Mouse (Mus musculus): Measurements from ENCODE around the gene Scgn. TPM values are rescaled to one million over a fixed set of nuclear protein-coding genes. Genes with fewer than 3 reads are reported as not detected.

Scgn gene
- polyA plus RNA-seq (2014; fragmentation: Illumina TruSeq; extraction: RNeasy Lipid Tissue Mini Kit (QIAGEN cat#74804); ENCODE audit: low read depth, low replicate concordance), result 0.69 TPM

DNA sequence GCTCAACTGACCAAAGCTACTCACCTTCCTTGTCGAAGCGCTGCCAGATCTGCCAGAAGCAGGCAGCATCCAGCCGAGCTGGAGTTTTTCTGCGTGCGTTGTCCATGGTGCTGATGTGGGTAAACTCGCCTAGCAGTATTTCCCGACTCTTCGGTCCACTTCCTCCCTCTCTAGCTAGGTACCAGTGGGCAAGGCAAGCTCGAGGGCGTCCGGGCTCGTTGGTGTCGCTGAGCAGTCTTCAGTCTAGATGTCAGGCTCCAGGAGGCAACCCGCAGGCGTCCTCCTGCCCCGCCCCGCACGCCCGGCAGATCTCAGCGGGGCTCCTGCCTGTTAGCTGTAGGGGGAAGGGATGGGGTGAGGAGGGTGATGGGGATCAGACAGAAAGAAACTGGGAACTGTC, at the start of gene Scgn:
Gene Scgn (minus strand): TSS at position 287 of the 400 bp plus-strand sequence.

GRCm38 (mm10) chr13:23934211-23934520, 56.8 kb downstream of the Scgn start, which contains the start of gene Hist1h2aa:
Hist1h2aa (plus strand) TSS chr13:23934462.

GRCm38 (mm10) chr13:23933421-23934210, 57.4 kb downstream of the Scgn start, which contains the start of gene Hist1h2ba:
Hist1h2ba (minus strand) TSS chr13:23934156.

DNA sequence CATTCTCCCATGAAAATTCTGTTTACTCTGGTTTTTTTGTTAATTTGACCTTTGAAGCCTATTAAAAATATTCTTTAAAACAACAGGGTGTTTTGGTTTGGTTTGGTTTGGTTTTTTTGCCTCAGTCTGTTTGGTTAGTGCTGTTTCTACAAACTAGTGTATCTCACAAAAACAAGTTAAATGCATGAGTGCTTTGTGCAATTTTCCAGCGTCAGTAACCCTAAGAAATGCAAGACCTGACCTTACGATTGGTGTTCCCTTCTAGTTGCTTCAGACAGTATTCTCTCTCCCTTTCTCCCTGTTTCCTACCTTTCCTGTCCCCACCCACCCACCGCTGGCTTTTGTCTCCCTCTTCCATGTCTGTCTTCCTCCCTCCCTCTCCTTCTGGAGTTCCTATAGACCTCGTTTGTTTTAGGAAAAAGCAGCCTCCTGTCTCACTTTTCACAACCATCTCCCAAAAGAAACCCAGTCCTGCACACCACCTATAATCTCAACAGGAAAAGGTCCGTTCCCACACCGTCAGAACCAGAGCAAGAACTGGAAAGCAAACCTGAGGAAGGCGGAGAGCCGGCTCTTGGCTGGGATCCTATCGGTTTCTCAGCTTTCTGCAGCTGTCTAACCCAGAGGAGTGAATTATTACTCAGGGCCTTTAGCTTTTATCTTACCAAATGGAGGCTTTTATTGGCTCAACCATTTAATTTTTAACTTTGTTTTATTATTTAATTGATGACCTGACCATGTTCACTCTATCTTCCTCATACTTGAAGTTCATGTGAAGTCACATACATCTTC, 76.4 kb downstream of the Scgn start, which contains the start of gene Slc17a4:
Gene Slc17a4 (minus strand): TSS at position 634 of the 792 bp plus-strand sequence.

Other genes with a start within 250 kb of the Scgn start
- not detected for gene Hist1h3c, start 245.6 kb downstream of the Scgn start, polyA plus RNA-seq (2014; fragmentation: Illumina TruSeq; extraction: RNeasy Lipid Tissue Mini Kit (QIAGEN cat#74804); ENCODE audit: low read depth, low replicate concordance)
- not detected for gene Hist1h2bb, start 244.5 kb downstream of the Scgn start, polyA plus RNA-seq (2014; fragmentation: Illumina TruSeq; extraction: RNeasy Lipid Tissue Mini Kit (QIAGEN cat#74804); ENCODE audit: low read depth, low replicate concordance)
- gene Hist1h2ab, start 240.1 kb downstream of the Scgn start, polyA plus RNA-seq (2014; fragmentation: Illumina TruSeq; extraction: RNeasy Lipid Tissue Mini Kit (QIAGEN cat#74804); ENCODE audit: low read depth, low replicate concordance), result not detected
- gene Hist1h3b, start 238.9 kb downstream of the Scgn start, polyA plus RNA-seq (2014; fragmentation: Illumina TruSeq; extraction: RNeasy Lipid Tissue Mini Kit (QIAGEN cat#74804); ENCODE audit: low read depth, low replicate concordance), result not detected
- gene Hist1h4b, start 234.2 kb downstream of the Scgn start, polyA plus RNA-seq (2014; fragmentation: Illumina TruSeq; extraction: RNeasy Lipid Tissue Mini Kit (QIAGEN cat#74804); ENCODE audit: low read depth, low replicate concordance), result not detected
- 2.5 TPM for gene Hist1h4a, start 230.0 kb downstream of the Scgn start, polyA plus RNA-seq (2014; fragmentation: Illumina TruSeq; extraction: RNeasy Lipid Tissue Mini Kit (QIAGEN cat#74804); ENCODE audit: low read depth, low replicate concordance)
- gene Hist1h3a, start 228.8 kb downstream of the Scgn start, polyA plus RNA-seq (2014; fragmentation: Illumina TruSeq; extraction: RNeasy Lipid Tissue Mini Kit (QIAGEN cat#74804); ENCODE audit: low read depth, low replicate concordance), result not detected
- gene Hist1h1a, start 227.5 kb downstream of the Scgn start, polyA plus RNA-seq (2014; fragmentation: Illumina TruSeq; extraction: RNeasy Lipid Tissue Mini Kit (QIAGEN cat#74804); ENCODE audit: low read depth, low replicate concordance), result not detected
- 0.15 TPM for gene Trim38, start 221.3 kb downstream of the Scgn start, polyA plus RNA-seq (2014; fragmentation: Illumina TruSeq; extraction: RNeasy Lipid Tissue Mini Kit (QIAGEN cat#74804); ENCODE audit: low read depth, low replicate concordance)
- gene Slc17a2, start 184.2 kb downstream of the Scgn start, polyA plus RNA-seq (2014; fragmentation: Illumina TruSeq; extraction: RNeasy Lipid Tissue Mini Kit (QIAGEN cat#74804); ENCODE audit: low read depth, low replicate concordance), result not detected
- not detected for gene Slc17a3, start 151.8 kb downstream of the Scgn start, polyA plus RNA-seq (2014; fragmentation: Illumina TruSeq; extraction: RNeasy Lipid Tissue Mini Kit (QIAGEN cat#74804); ENCODE audit: low read depth, low replicate concordance)
- 0.35 TPM for gene Slc17a1, start 123.5 kb downstream of the Scgn start, polyA plus RNA-seq (2014; fragmentation: Illumina TruSeq; extraction: RNeasy Lipid Tissue Mini Kit (QIAGEN cat#74804); ENCODE audit: low read depth, low replicate concordance)
- gene Slc17a4, start 76.2 kb downstream of the Scgn start, polyA plus RNA-seq (2014; fragmentation: Illumina TruSeq; extraction: RNeasy Lipid Tissue Mini Kit (QIAGEN cat#74804); ENCODE audit: low read depth, low replicate concordance), result not detected
- not detected for gene Hist1h2ba, start 57.1 kb downstream of the Scgn start, polyA plus RNA-seq (2014; fragmentation: Illumina TruSeq; extraction: RNeasy Lipid Tissue Mini Kit (QIAGEN cat#74804); ENCODE audit: low read depth, low replicate concordance)
- not detected for gene Hist1h2aa, start 56.8 kb downstream of the Scgn start, polyA plus RNA-seq (2014; fragmentation: Illumina TruSeq; extraction: RNeasy Lipid Tissue Mini Kit (QIAGEN cat#74804); ENCODE audit: low read depth, low replicate concordance)

All from adipose tissue, adult 10 weeks (tissue).